Mouse (Mus musculus) neural tube, embryonic 10.5 days (tissue): ENCODE measurements around the gene Mgea5.

Experiments
- DNase-seq: peaks from one replicate; pipeline ENCODE4 v3.0.0-alpha.2; 2017; ENCODE audit warnings: low spot score; ENCODE audit errors: extremely low spot score

Mgea5 gene

GRCm38 (mm10) chr19:45748691-45749242, 34.9 kb downstream of the Mgea5 start:
- DNase-seq, result peak; percentile 56

- DNase-seq, result no peak
These were observed 35.4 kb downstream of the Mgea5 start for GRCm38 (mm10) chr19:45748206-45748605.

GRCm38 (mm10) chr19:45747028-45747867, 36.4 kb downstream of the Mgea5 start:
- DNase-seq, result peak; percentile 87

- DNase-seq, result peak; percentile 84
These were observed 37.2 kb downstream of the Mgea5 start for GRCm38 (mm10) chr19:45746153-45747020.

GRCm38 (mm10) chr19:45745344-45746152, 38.1 kb downstream of the Mgea5 start:
- no peak for DNase-seq

GRCm38 (mm10) chr19:45743619-45744018, 40.0 kb downstream of the Mgea5 start:
- DNase-seq, result no peak

- no peak for DNase-seq
These were observed 40.6 kb downstream of the Mgea5 start for GRCm38 (mm10) chr19:45742984-45743575.

GRCm38 (mm10) chr19:45742218-45742983, 41.2 kb downstream of the Mgea5 start, which contains the start of gene Fgf8:
Gene Fgf8, minus strand, starts transcription at chr19:45742915.
- peak; percentile 59 for DNase-seq

- DNase-seq, result peak; percentile 57
These were observed 42.0 kb downstream of the Mgea5 start for GRCm38 (mm10) chr19:45741431-45742217.

- no peak for DNase-seq
These were observed 42.8 kb downstream of the Mgea5 start for GRCm38 (mm10) chr19:45740817-45741216.

GRCm38 (mm10) chr19:45740233-45740632, 43.4 kb downstream of the Mgea5 start:
- no peak for DNase-seq

- no peak for DNase-seq
These were observed 45.1 kb downstream of the Mgea5 start for GRCm38 (mm10) chr19:45738521-45738920.

- no peak for DNase-seq
These were observed 45.7 kb downstream of the Mgea5 start for GRCm38 (mm10) chr19:45737846-45738484.

GRCm38 (mm10) chr19:45737208-45737845, 46.3 kb downstream of the Mgea5 start:
- DNase-seq, result peak; percentile 58

- peak; percentile 61 for DNase-seq
These were observed 46.8 kb downstream of the Mgea5 start for GRCm38 (mm10) chr19:45736855-45737207.

GRCm38 (mm10) chr19:45736241-45736640, 47.4 kb downstream of the Mgea5 start:
- DNase-seq, result no peak

GRCm38 (mm10) chr19:45734762-45735161, 48.9 kb downstream of the Mgea5 start:
- DNase-seq, result no peak

GRCm38 (mm10) chr19:45734191-45734590, 49.4 kb downstream of the Mgea5 start:
- no peak for DNase-seq
